Mouse (Mus musculus) limb, embryonic 11.5 days (tissue): ENCODE results near the gene Mtcl1. TPM values are rescaled to one million over a fixed set of nuclear protein-coding genes. Genes with fewer than 3 reads are reported as not detected.
A peak's percentile ranks its signal among the peaks of the same experiment; 100 is the strongest.

Experiments used
- ATAC-seq: fragments of 200-750 bp; cut with Nextera tagmentation; 2 replicates; pipeline ENCODE4 v1.8.0; 2017; ENCODE audit warnings: low read depth; ENCODE audit not compliant: insufficient number of reproducible peaks, low FRiP score, low TSS enrichment
- DNase-seq: peaks from one replicate; pipeline ENCODE4 v3.0.0-alpha.2; 2015; ENCODE audit warnings: low spot score
- H3K27ac ChIP-seq: fragments of 300-500 bp; sonication (generic); replicated peaks from 2 replicates; pipeline ENCODE4 v1.5.1; 2014; ENCODE audit warnings: low read depth, mild to moderate bottlenecking, low read length
- H3K27me3 ChIP-seq: fragments of 300-500 bp; sonication (generic); 2 replicates; pipeline ENCODE4 v1.6.1; 2014; ENCODE audit warnings: mild to moderate bottlenecking, low read length, mixed read lengths; ENCODE audit not compliant: control insufficient read depth, insufficient read depth
- H3K36me3 ChIP-seq: fragments of 300-500 bp; sonication (generic); 2 replicates; pipeline ENCODE4 v1.6.1; 2014; ENCODE audit warnings: mild to moderate bottlenecking, low read length, moderate library complexity, mixed read lengths; ENCODE audit not compliant: control insufficient read depth, insufficient read depth
- H3K4me1 ChIP-seq: fragments of 300-500 bp; sonication (generic); 2 replicates; pipeline ENCODE4 v1.6.1; 2014; ENCODE audit warnings: low read length, mixed read lengths; ENCODE audit not compliant: control insufficient read depth, insufficient read depth
- H3K4me2 ChIP-seq: fragments of 300-500 bp; sonication (generic); 2 replicates; pipeline ENCODE4 v1.6.1; 2014; ENCODE audit warnings: low read depth, mild to moderate bottlenecking, moderate library complexity; ENCODE audit not compliant: severe bottlenecking
- H3K4me3 ChIP-seq: fragments of 300-500 bp; sonication (generic); 2 replicates; pipeline ENCODE4 v1.5.1; 2014; ENCODE audit warnings: low read depth, low read length
- H3K9ac ChIP-seq: fragments of 300-500 bp; sonication (generic); 2 replicates; pipeline ENCODE4 v1.6.1; 2014; ENCODE audit warnings: mild to moderate bottlenecking, low read length
- H3K9me3 ChIP-seq: fragments of 300-500 bp; sonication (generic); 2 replicates; pipeline ENCODE4 v1.6.1; 2016; ENCODE audit warnings: low read length; ENCODE audit not compliant: control insufficient read depth
- WGBS: fragments of 180-500 bp; shearing (Covaris S2); extraction: QIAGEN DNeasy Blood & Tissue Kit; methylation state at CpG from one replicate; pipeline ENCODE4 v1.1.7; 2014; 5-methylcytosine and 5-hydroxymethylcytosine counted together
- polyA plus RNA-seq: library from polyadenylated mRNA; unstranded; fragments of >200 nt; fragmentation: Nextera tagmentation; extraction: Ambion mirVana; gene quantifications from 2 replicates; pipeline ENCODE4 v1.2.1, GENCODE M21; 2014

The Mtcl1 gene
- polyA plus RNA-seq, 1 experiment from 2014 or later = 5.7 TPM

GRCm38 (mm10) chr17:66410884-66411426, 38.6 kb downstream of the Mtcl1 start:
- no peak overlapping the region for H3K27ac ChIP-seq
- peaks cover 6% of the 10 kb centered on the region for H3K4me1 ChIP-seq
- H3K27me3 ChIP-seq = no peaks in the 10 kb centered on the region
- no peaks in the 10 kb centered on the region for H3K36me3 ChIP-seq
- DNase-seq = no peak
- no peak for ATAC-seq
- no peak overlapping the region for H3K4me3 ChIP-seq
- H3K9ac ChIP-seq = no peak overlapping the region
- WGBS = 92% methylated on average over 11 of the region's 11 CpGs
- H3K4me2 ChIP-seq = no peak overlapping the region
- no peaks in the 10 kb centered on the region for H3K9me3 ChIP-seq

DNA sequence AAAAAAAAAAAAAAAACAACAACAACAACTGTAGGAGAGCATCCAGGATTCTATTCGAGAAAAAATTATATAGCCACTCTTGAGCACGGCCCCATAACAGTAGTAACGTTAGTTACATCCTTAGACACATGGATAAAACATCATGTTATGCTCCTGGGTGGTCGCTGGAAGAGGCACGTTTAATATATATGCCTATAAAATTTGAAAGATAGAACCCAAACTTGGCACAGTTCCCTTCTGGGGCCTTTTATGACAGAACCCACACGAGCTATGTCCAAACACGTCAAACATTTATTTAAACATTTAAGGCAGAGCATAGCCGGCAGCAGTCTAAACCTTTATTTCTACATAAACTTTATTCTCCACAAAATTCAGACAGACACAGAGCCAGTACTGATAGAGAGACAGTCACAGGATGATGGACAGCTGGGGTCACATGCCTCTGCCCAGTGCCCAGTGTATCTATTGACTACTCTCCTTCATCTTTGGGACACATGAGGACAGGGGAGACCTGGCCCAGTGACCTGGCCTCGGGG, 40.4 kb downstream of the Mtcl1 start:
- no peak for DNase-seq
- ATAC-seq = no peak
- Histone ChIP-seq H3K4me3 (no peak overlapping the region), H3K4me1 (peaks cover 12% of the 10 kb centered on the region), H3K4me2 (no peak overlapping the region), H3K9ac (no peak overlapping the region), H3K9me3 (no peaks in the 10 kb centered on the region), H3K27me3 (no peaks in the 10 kb centered on the region), H3K27ac (no peak overlapping the region), H3K36me3 (no peaks in the 10 kb centered on the region)
- 80% methylated on average over 9 of the region's 9 CpGs for WGBS

DNA sequence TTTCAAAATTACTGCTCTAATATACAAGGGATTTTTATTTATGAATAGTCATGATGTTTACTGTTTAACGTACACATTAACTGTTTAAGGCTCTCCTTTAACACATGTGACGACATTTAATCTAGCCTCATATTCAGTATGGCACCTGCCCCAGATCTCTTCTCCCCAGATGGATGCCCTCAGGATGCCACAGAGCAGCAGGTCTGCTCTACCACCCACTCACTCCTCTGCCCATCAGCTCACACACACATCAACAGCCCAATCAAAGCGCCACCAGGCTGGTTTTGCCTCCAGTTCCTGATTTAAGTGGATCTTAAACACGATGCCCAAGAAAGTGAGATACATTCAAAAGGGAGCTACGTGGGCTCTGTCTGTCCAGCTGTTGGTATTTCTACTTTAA, 41.1 kb downstream of the Mtcl1 start:
- WGBS = 95% methylated on average over 5 of the region's 5 CpGs

DNA sequence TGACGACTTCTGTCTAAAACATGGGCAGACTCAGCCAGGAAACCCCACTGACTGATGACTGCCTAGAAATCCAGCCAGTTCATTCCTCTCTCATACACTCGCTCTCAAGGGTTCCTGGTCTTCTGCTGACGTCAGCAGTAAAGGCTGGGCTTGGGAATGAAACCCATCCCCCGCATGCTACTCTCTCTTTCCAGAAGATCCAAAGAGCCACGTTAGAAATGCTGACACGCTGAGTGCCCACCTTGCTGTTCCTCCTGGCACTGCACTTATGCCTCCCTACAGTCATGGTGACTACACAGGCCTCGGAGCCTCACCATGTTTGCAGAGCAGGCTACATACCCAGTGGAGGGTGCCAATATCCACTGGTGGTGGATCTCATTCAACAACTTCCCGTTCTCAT, 41.7 kb downstream of the Mtcl1 start:
- Histone ChIP-seq H3K4me3 (no peak overlapping the region), H3K9ac (no peak overlapping the region), H3K27ac (no peak overlapping the region), H3K9me3 (no peaks in the 10 kb centered on the region), H3K36me3 (no peaks in the 10 kb centered on the region), H3K4me1 (peaks cover 12% of the 10 kb centered on the region), H3K27me3 (no peaks in the 10 kb centered on the region), H3K4me2 (no peak overlapping the region)
- ATAC-seq (no peak), DNase-seq (no peak)
- 67% methylated on average over 8 of the region's 8 CpGs for WGBS

More for the DNA sequence above, 41.1 kb downstream of the Mtcl1 start:
- no peaks in the 10 kb centered on the region for H3K27me3 ChIP-seq
- no peaks in the 10 kb centered on the region for H3K36me3 ChIP-seq
- no peak overlapping the region for H3K9ac ChIP-seq
- H3K4me2 ChIP-seq = no peak overlapping the region
- no peak overlapping the region for H3K4me3 ChIP-seq
- H3K4me1 ChIP-seq = peaks cover 12% of the 10 kb centered on the region
- H3K27ac ChIP-seq = no peak overlapping the region
- DNase-seq = no peak
- ATAC-seq = no peak
- H3K9me3 ChIP-seq = no peaks in the 10 kb centered on the region

DNA sequence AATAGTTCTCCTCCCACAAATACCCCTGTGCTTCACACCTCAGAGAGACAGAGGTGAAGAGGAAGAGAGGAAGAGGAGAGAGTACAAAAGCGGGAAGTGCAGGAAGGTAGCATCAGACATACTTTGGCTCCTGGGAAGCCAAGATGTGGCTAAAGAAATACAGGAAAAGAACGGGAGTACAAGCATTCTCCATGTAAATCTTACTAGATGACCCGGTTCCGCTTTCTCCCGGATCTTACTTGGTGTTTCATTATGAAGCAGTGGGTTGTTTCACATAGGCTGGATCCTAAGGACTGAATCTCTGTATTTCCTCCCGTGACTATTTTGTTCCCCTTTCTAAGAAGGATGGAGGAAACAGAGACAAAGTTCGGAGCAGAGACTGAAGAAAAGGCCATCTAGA, 43.9 kb downstream of the Mtcl1 start:
- ATAC-seq = no peak
- no peaks in the 10 kb centered on the region for H3K9me3 ChIP-seq
- no peak overlapping the region for H3K4me3 ChIP-seq
- no peak overlapping the region for H3K27ac ChIP-seq
- H3K4me2 ChIP-seq = no peak overlapping the region
- no peak overlapping the region for H3K9ac ChIP-seq
- no peaks in the 10 kb centered on the region for H3K27me3 ChIP-seq
- no peaks in the 10 kb centered on the region for H3K36me3 ChIP-seq
- no peak for DNase-seq
- WGBS = 35% methylated on average over 7 of the region's 7 CpGs
- peaks cover 11% of the 10 kb centered on the region for H3K4me1 ChIP-seq

- Histone ChIP-seq H3K4me2 (no peak overlapping the region), H3K27me3 (no peaks in the 10 kb centered on the region), H3K9ac (no peak overlapping the region), H3K9me3 (no peaks in the 10 kb centered on the region), H3K4me3 (no peak overlapping the region), H3K4me1 (peaks cover 11% of the 10 kb centered on the region), H3K36me3 (no peaks in the 10 kb centered on the region), H3K27ac (no peak overlapping the region)
- ATAC-seq (no peak), DNase-seq (peak; percentile 45)
- 21% methylated on average over 10 of the region's 10 CpGs for WGBS
Observed at GRCm38 (mm10) chr17:66404883-66405590, 44.5 kb downstream of the Mtcl1 start.

DNA sequence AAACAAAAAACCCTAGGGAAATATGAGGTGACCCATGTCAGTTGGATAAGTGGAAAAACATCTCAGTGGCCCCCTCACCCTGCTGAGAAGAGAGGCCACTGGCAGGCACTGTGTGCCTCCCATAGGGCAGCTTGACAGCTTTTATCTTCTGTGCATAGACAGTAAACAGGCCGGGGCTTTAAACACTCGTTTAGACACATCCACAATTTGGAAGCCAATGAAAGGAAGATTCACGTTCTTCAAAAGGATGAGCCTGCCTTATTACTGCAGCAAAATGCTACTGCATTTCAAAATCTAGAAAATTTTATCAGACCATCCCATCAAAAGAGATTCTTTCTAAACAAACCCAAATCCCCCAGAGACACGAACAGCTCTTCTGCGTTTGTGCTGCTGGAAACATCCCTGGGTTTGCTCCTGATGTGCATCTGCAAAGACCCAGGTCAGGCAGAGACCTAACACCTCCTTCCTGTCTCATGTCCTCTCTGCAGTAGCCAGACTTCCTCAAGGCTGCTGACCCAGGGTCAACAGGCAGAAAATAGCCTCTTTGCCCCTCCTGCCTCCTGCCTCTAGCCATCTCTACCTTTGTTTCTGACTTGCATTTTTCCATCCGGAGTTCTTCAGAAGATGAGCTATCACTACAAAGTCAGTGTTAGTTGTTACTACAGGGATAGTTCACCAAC, 46.6 kb downstream of the Mtcl1 start:
- Histone ChIP-seq H3K9me3 (no peaks in the 10 kb centered on the region), H3K9ac (no peak overlapping the region), H3K4me2 (no peak overlapping the region), H3K27ac (no peak overlapping the region), H3K4me1 (peaks cover 11% of the 10 kb centered on the region), H3K36me3 (no peaks in the 10 kb centered on the region), H3K4me3 (no peak overlapping the region), H3K27me3 (no peaks in the 10 kb centered on the region)
- DNase-seq = no peak
- no peak for ATAC-seq
- WGBS = 6% methylated on average over 6 of the region's 6 CpGs

- Histone ChIP-seq H3K27me3 (no peaks in the 10 kb centered on the region), H3K9ac (no peak overlapping the region), H3K27ac (no peak overlapping the region), H3K4me2 (no peak overlapping the region), H3K4me3 (no peak overlapping the region), H3K4me1 (peaks cover 11% of the 10 kb centered on the region), H3K9me3 (no peaks in the 10 kb centered on the region), H3K36me3 (no peaks in the 10 kb centered on the region)
- DNase-seq (no peak), ATAC-seq (no peak)
- 50% methylated on average over 9 of the region's 9 CpGs for WGBS
Observed at GRCm38 (mm10) chr17:66401596-66402265, 47.8 kb downstream of the Mtcl1 start.
